Mouse (Mus musculus) small intestine, adult 2 months (tissue): Measurements from ENCODE around the gene Gm43064. TPM values are rescaled to one million over a fixed set of nuclear protein-coding genes. Genes with fewer than 3 reads are reported as not detected.

Source experiments
- H3K27ac ChIP-seq: fragments of 200-500 bp; 2 replicates; pipeline ENCODE4 v1.5.1; 2012; ENCODE audit warnings: low read depth, low read length, control low read depth, inconsistent platforms; ENCODE audit not compliant: insufficient read depth
- H3K27me3 ChIP-seq: fragments of 200-500 bp; 2 replicates; pipeline ENCODE4 v1.6.1; 2012; ENCODE audit warnings: mild to moderate bottlenecking, moderate library complexity, low read length, inconsistent platforms; ENCODE audit not compliant: control insufficient read depth, insufficient read depth
- H3K36me3 ChIP-seq: fragments of 200-500 bp; 2 replicates; pipeline ENCODE4 v1.6.1; 2012; ENCODE audit warnings: mild to moderate bottlenecking, low read length, control low read depth, inconsistent platforms; ENCODE audit not compliant: control insufficient read depth, insufficient read depth
- H3K4me1 ChIP-seq: fragments of 200-500 bp; 2 replicates; pipeline ENCODE4 v1.6.1; 2012; ENCODE audit warnings: low read length, inconsistent platforms, mixed read lengths; ENCODE audit not compliant: control insufficient read depth, insufficient read depth, insufficient read length
- H3K4me3 ChIP-seq: fragments of 200-500 bp; 2 replicates; pipeline ENCODE4 v1.5.1; 2012; ENCODE audit warnings: low read depth, mild to moderate bottlenecking, control low read depth, inconsistent platforms, low read length, moderate library complexity
- CTCF ChIP-seq: fragments of 200-500 bp; IDR thresholded peaks from 2 replicates; pipeline ENCODE4 v1.5.1; 2012; ENCODE audit warnings: low read depth, mild to moderate bottlenecking, control low read depth, inconsistent platforms, low read length, moderate library complexity, mixed read lengths; ENCODE audit not compliant: insufficient replicate concordance, insufficient read length; ENCODE audit errors: extremely low read depth
- POLR2A ChIP-seq: fragments of 200-500 bp; IDR thresholded peaks from 2 replicates; pipeline ENCODE4 v1.6.1; 2012; ENCODE audit warnings: low read depth, mild to moderate bottlenecking, control low read depth, inconsistent platforms, low read length, moderate library complexity
- WGBS: fragments of 180-500 bp; shearing (Covaris S2); methylation state at CpG from one replicate; pipeline ENCODE4 v1.1.7; 2018; 5-methylcytosine and 5-hydroxymethylcytosine counted together
- polyA plus RNA-seq: library from polyadenylated mRNA; depleted of rRNA; stranded (reverse); fragments of >200 nt; gene quantifications from 2 replicates; pipeline ENCODE4 v1.2.3, GENCODE M21; 2012

The Gm43064 gene
- polyA plus RNA-seq, 1 experiment, result not detected

- WGBS, result 86% methylated on average over 2 of the region's 2 CpGs
- TF ChIP-seq CTCF (no peak), POLR2A (no peak)
These were observed 9.9 kb upstream of the Gm43064 start for GRCm38 (mm10) chr3:103799507-103799906.

DNA sequence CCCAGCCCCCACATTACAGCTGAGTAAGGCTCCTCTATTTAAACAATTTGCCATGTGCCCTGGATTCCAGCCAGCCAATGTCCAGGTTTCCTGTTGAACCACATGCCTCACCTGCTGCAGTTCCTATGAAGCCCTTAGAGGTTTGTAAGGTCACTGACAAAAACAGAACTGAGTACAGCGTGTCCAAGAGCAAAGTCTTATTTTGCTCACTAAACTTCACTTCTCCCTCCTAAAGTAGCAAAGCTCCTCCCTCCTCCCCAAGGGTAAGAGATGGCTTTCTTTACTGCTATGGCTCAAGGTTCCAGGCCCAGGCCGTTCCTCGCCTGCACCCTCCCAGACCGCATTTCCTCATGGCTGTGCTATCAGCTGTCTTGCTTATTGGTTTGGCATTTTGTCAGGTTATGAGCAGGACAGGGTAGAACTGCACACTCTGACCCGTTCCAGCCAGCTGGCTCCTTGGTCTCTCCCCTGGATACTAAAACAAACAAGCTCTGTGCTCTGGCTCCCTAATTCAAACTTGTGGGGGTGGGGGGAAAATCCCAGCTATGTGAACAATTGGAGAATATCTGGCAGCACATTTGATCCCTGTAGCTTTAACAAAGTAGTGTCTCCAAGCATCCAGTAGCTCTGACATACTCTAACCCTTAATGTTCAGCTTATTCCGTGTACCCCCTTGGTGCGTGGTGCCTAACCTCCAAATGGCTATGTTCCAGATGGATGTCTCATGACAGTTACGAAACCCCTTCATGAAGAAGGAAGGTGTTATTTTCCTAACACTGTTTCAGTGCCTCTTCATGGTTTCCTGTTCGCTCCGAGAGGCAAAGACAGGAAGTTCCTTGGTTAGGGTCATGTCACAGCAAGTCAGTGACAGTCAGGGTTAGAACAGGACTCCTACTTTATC lies 7.5 kb upstream of the Gm43064 start:
- peaks cover 12% of the 10 kb centered on the region; the same call in 1 of the 2 replicates for H3K4me1 ChIP-seq
- peak overlapping the region; percentile 97 for H3K27ac ChIP-seq
- H3K36me3 ChIP-seq, result peaks cover 12% of the 10 kb centered on the region
- H3K4me3 ChIP-seq, result no peak overlapping the region
- WGBS, result 4% methylated on average over 10 of the region's 10 CpGs
- TF ChIP-seq CTCF (no peak), POLR2A (no peak)
- no peaks in the 10 kb centered on the region for H3K27me3 ChIP-seq

More at GRCm38 (mm10) chr3:103799507-103799906, 9.9 kb upstream of the Gm43064 start:
- H3K27ac ChIP-seq, result no peak overlapping the region
- no peak overlapping the region for H3K4me3 ChIP-seq
- no peaks in the 10 kb centered on the region for H3K27me3 ChIP-seq
- peaks cover 12% of the 10 kb centered on the region; the same call in 1 of the 2 replicates for H3K4me1 ChIP-seq
- H3K36me3 ChIP-seq, result peaks cover 11% of the 10 kb centered on the region

- Histone ChIP-seq H3K4me3 (no peak overlapping the region), H3K4me1 (peaks cover 12% of the 10 kb centered on the region; the same call in 1 of the 2 replicates), H3K36me3 (peaks cover 14% of the 10 kb centered on the region), H3K27ac (peak overlapping the region; percentile 69), H3K27me3 (no peaks in the 10 kb centered on the region)
- TF ChIP-seq POLR2A, result no peak
- TF ChIP-seq CTCF, result no peak
- 70% methylated on average over 8 of the region's 8 CpGs for WGBS
These were observed 6.5 kb upstream of the Gm43064 start for GRCm38 (mm10) chr3:103802861-103803260.

DNA sequence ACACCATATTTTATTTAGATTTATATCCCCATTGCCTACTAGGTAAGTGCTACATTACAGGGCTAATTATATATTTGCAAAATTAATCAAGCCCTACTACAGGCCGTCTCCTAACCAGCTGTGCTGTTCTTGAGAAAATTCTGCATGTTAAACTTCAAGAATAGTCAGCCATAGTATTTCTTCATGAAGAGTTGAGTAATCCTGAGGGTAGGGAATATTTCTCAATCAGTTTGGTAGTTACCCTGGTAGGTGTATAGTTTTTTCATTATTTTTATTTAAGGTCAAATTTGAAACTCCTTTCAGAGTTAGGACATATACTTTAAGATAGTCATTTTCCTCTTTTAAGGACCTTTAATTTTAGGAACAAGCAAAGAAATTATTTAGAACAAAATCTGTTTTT lies 3.7 kb upstream of the Gm43064 start:
- no peak overlapping the region for H3K4me3 ChIP-seq
- H3K36me3 ChIP-seq, result peaks cover 14% of the 10 kb centered on the region
- peaks cover 12% of the 10 kb centered on the region; the same call in 1 of the 2 replicates for H3K4me1 ChIP-seq
- no peaks in the 10 kb centered on the region for H3K27me3 ChIP-seq
- no peak overlapping the region for H3K27ac ChIP-seq
- WGBS, result 96% methylated on average over 1 of the region's 1 CpGs
- TF ChIP-seq POLR2A (no peak), CTCF (no peak)

DNA sequence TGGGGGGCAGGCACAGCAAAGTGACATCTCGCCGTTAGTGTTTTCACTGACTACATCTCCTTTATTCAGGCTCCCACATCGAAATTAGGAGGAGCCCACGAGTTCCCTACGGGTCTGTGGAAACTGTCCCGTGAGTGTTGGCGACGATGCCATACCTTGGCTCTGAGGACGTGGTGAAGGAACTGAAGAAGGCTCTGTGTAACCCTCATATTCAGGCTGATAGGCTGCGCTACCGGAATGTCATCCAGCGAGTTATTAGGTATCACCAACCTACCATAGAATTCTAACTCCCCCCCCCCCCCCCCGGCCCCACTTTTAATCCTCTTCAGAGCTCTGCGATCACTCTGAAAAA lies 402 bp downstream of the Gm43064 start:
- peak overlapping the region; percentile 86 for H3K27ac ChIP-seq
- WGBS, result under 1% methylated on average over 14 of the region's 14 CpGs

DNA sequence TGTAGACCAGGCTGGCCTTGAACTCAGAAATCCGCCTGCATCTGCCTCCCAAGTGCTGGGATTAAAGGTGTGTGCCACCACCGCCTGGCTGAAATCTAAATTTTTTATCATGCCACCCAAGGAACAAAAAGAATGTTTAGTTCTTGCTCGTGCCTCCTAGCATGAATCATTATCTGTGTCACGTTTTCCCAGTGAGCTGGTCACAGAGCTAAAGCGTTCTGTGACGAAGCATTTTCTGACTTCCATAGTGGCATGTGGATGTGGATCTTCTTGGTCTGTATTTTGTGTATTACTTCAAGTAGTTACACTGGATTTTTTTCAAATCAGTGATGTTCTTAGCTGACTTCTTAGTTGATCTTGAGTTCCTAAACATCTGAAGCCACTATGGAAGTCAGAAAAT lies 1.6 kb downstream of the Gm43064 start:
- Histone ChIP-seq H3K4me1 (no peaks in the 10 kb centered on the region; the same call in 1 of the 2 replicates), H3K27ac (no peak overlapping the region), H3K36me3 (peaks cover 16% of the 10 kb centered on the region), H3K27me3 (no peaks in the 10 kb centered on the region), H3K4me3 (no peak overlapping the region)
- TF ChIP-seq POLR2A (no peak), CTCF (no peak)
- WGBS, result 89% methylated on average over 6 of the region's 6 CpGs

More for the DNA sequence above, 402 bp downstream of the Gm43064 start:
- Histone ChIP-seq H3K4me3 (peak overlapping the region; percentile 70), H3K4me1 (no peaks in the 10 kb centered on the region; the same call in 1 of the 2 replicates), H3K36me3 (peaks cover 10% of the 10 kb centered on the region), H3K27me3 (no peaks in the 10 kb centered on the region)
- TF ChIP-seq CTCF (no peak), POLR2A (no peak)

DNA sequence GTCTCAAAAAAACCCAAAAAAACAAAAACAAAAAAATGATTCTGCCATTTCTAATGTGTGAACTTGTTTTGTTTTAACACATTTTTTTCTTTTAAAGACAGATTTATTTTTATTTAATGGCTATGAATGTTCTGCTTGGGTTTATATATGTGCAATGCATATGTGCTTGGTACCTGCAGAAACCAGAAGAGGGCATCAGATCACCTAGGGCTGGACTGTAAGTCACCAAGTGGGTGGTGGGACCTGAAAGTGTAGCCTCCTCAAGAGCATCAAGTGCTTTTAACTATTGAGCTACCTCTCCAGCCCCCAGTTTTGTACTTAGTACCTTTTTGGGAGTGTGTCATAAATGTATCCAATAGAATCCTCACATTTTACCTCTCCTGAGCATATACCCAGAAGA lies 18.2 kb downstream of the Gm43064 start:
- no peak overlapping the region for H3K4me3 ChIP-seq
- H3K4me1 ChIP-seq, result peaks cover 2% of the 10 kb centered on the region; the same call in 1 of the 2 replicates
- H3K27me3 ChIP-seq, result no peaks in the 10 kb centered on the region
- H3K36me3 ChIP-seq, result peaks cover 3% of the 10 kb centered on the region
- TF ChIP-seq POLR2A (no peak), CTCF (peak; percentile 29; the same call in 1 of the 2 replicates)
- H3K27ac ChIP-seq, result no peak overlapping the region
